Mouse (Mus musculus) intestine, postnatal 0 days (tissue): ENCODE measurements around the gene Wdfy3. TPM values are rescaled to one million over a fixed set of nuclear protein-coding genes. Genes with fewer than 3 reads are reported as not detected.

Experiments used
- ATAC-seq: fragments of 200-750 bp; cut with Nextera tagmentation; 2 replicates; pipeline ENCODE4 v1.8.0; 2017; ENCODE audit warnings: mild to moderate bottlenecking, moderate TSS enrichment, moderate library complexity
- H3K27ac ChIP-seq: fragments of 300-500 bp; sonication (generic); 2 replicates; pipeline ENCODE4 v1.5.1; 2014; ENCODE audit warnings: mild to moderate bottlenecking, low read depth, low read length, moderate library complexity
- H3K27me3 ChIP-seq: fragments of 300-500 bp; sonication (generic); replicated peaks from 2 replicates; pipeline ENCODE4 v1.6.1; 2014; ENCODE audit warnings: low read length, mixed read lengths; ENCODE audit not compliant: control insufficient read depth, insufficient read depth
- H3K36me3 ChIP-seq: fragments of 300-500 bp; sonication (generic); 2 replicates; pipeline ENCODE4 v1.6.1; 2014; ENCODE audit warnings: mild to moderate bottlenecking, moderate library complexity; ENCODE audit not compliant: control insufficient read depth, insufficient read depth
- H3K4me1 ChIP-seq: fragments of 300-500 bp; sonication (generic); replicated peaks from 2 replicates; pipeline ENCODE4 v1.6.1; 2014; ENCODE audit warnings: antibody characterized with exemption, low read length, mixed read lengths; ENCODE audit not compliant: control insufficient read depth, insufficient read depth
- H3K4me2 ChIP-seq: fragments of 300-500 bp; sonication (generic); replicated peaks from 2 replicates; pipeline ENCODE4 v1.6.1; 2014; ENCODE audit warnings: low read depth, mild to moderate bottlenecking, moderate library complexity
- H3K4me3 ChIP-seq: fragments of 300-500 bp; sonication (generic); 2 replicates; pipeline ENCODE4 v1.5.1; 2014; ENCODE audit warnings: low read depth, low read length
- H3K9ac ChIP-seq: fragments of 300-500 bp; sonication (generic); 2 replicates; pipeline ENCODE4 v1.6.1; 2014; ENCODE audit warnings: mild to moderate bottlenecking, low read depth, low read length
- H3K9me3 ChIP-seq: fragments of 300-500 bp; sonication (generic); 2 replicates; pipeline ENCODE4 v1.6.1; 2016; ENCODE audit warnings: mixed run types; ENCODE audit not compliant: control insufficient read depth
- CTCF ChIP-seq: sonication (generic); IDR thresholded peaks from 2 replicates; pipeline ENCODE4 v1.5.1; 2016; ENCODE audit warnings: low read depth, mild to moderate bottlenecking, control low read depth, antibody characterized with exemption, moderate library complexity
- WGBS: fragments of 180-500 bp; shearing (Covaris S2); extraction: QIAGEN DNeasy Blood & Tissue Kit; methylation state at CpG from one replicate; pipeline ENCODE4 v1.1.7; 2014; 5-methylcytosine and 5-hydroxymethylcytosine counted together
- polyA plus RNA-seq: library from polyadenylated mRNA; unstranded; fragments of >200 nt; fragmentation: Nextera tagmentation; extraction: Ambion mirVana; gene quantifications from 2 replicates; pipeline ENCODE4 v1.2.1, GENCODE M21; 2015

Wdfy3 gene
- polyA plus RNA-seq, 1 experiment from 2014 or later = 7.0 TPM

DNA sequence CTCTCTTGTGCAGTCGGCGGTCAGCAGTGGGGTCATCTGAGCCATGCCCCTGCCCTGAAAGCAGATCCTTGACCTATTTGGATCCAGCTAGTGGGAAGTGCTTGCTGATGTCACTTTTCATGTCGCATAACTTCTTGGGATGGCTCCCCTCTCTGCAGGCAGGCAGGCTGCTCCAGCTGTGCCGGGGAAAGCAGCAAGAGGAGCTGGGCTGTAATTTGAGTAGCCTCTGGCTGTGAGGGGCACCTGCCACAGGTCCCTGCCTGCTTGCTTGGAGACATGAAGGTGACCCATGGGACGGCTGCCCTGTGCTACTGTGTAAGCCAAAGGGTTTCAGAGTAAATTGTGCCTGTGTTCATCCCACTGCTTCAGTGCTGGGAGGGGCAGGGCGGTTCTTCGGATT is 249.9 kb downstream of the Wdfy3 start:
- 37% methylated on average over 7 of the region's 7 CpGs for WGBS
- Histone ChIP-seq H3K9ac (no peak overlapping the region), H3K36me3 (peaks cover 15% of the 10 kb centered on the region; the same call in 1 of the 2 replicates)

DNA sequence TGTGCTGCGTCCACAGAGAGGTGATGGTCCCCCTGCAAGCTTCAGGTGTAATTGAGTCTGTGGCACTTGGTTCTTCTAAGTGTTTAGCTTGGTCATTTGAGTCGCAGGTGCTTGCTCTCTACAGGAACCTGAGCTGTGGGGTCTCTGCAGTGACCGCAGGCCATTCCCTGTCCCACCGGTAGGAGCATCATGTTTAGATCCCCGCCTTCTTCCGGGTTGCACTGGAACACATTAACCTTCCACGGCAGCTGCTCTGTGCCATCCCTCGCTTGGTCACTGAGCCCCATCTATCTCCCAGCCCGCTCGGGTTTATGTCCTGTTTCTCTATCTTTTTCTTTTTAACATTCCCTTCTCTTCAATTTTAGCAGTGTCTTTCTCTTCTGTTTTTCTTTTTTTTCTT is 250.5 kb downstream of the Wdfy3 start:
- no peaks in the 10 kb centered on the region for H3K9me3 ChIP-seq
- H3K4me1 ChIP-seq = 0 out of 2 replicates have a peak, but pooled peaks cover 5% of the 10 kb centered on the region
- H3K27ac ChIP-seq = no peak overlapping the region
- H3K4me3 ChIP-seq = no peak overlapping the region
- no peak for ATAC-seq
- peaks cover 15% of the 10 kb centered on the region; the same call in 1 of the 2 replicates for H3K36me3 ChIP-seq
- 0 out of 2 replicates have a peak, but pooled peaks have one; percentile 7 for TF ChIP-seq CTCF
- H3K27me3 ChIP-seq = no peaks in the 10 kb centered on the region
- WGBS = 63% methylated on average over 10 of the region's 10 CpGs
- H3K4me2 ChIP-seq = no peak overlapping the region
- no peak overlapping the region for H3K9ac ChIP-seq

More for the DNA sequence above, 249.9 kb downstream of the Wdfy3 start:
- H3K27ac ChIP-seq = no peak overlapping the region
- no peak overlapping the region for H3K4me3 ChIP-seq
- no peak overlapping the region for H3K4me2 ChIP-seq
- H3K9me3 ChIP-seq = no peaks in the 10 kb centered on the region
- 0 out of 2 replicates have a peak, but pooled peaks cover 5% of the 10 kb centered on the region for H3K4me1 ChIP-seq
- ATAC-seq = no peak
- H3K27me3 ChIP-seq = no peaks in the 10 kb centered on the region
- TF ChIP-seq CTCF = no peak

DNA sequence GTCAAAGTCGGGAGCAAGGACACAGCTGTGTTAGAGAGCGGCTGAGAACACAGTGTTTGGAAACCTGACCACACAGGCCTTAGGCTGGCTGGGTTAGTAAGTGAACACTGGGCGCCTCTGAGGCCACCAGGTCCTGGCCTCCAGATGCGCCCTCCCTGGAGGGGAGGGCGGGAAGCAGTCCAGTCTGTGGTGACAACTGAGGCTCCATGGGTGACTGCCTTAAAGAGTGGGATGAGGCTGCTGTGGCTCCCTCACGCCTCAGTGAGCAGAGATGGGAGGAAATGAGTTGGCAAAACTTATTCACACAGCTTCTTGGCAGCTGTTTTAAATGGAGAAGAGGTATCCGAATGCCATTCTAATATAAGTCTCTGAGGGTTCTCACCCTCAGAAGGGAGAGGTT is 252.9 kb downstream of the Wdfy3 start:
- Histone ChIP-seq H3K4me3 (no peak overlapping the region), H3K27me3 (no peaks in the 10 kb centered on the region), H3K4me2 (no peak overlapping the region), H3K27ac (no peak overlapping the region), H3K9ac (no peak overlapping the region), H3K9me3 (no peaks in the 10 kb centered on the region), H3K4me1 (no peaks in the 10 kb centered on the region), H3K36me3 (peaks cover 17% of the 10 kb centered on the region; the same call in 1 of the 2 replicates)
- no peak for ATAC-seq
- WGBS = 78% methylated on average over 7 of the region's 7 CpGs
- TF ChIP-seq CTCF = no peak

DNA sequence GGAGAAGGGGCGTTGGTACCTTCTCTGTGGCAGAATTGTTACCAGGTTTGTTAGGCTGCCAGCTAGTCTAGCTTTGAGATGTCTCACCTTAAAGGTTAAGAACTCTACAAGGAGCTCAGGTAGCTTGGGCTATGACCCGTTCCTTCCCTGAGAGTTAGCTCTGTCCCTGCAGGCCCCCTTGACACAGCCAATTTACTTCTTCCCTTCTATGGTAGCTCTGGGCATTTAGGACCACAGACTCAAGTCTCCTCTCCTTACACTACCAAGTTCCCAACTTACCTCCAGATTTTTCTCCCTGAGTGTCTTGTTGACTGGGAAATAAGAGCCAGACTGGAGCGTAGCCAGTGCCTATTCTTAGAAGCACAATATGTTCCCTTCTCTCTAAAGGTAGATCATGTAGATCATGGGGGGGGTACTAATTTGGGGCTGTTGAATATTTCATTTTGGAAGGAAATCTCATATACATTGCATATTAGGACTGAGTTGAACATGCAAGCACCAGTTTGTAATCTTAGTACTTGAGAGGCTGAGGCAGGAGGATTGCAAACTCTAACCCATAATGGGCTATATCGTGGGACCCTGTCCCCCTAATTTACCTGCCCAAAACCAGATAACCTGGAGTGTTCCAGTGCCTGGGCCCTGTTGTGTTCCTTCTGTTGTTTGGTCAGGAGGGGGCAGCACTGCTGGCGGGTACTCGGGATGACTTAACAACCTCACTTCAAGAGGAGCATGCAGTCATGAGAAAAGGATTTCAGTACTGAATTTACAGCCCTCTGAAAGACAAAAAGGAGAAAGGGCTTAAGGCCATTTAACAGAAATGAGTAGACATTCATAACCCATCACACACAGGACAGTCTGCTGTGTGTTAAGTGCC is 258.2 kb downstream of the Wdfy3 start:
- WGBS = 90% methylated on average over 6 of the region's 6 CpGs
- H3K27ac ChIP-seq = no peak overlapping the region
- no peaks in the 10 kb centered on the region for H3K4me1 ChIP-seq
- H3K27me3 ChIP-seq = no peaks in the 10 kb centered on the region
- peaks cover 9% of the 10 kb centered on the region; the same call in 1 of the 2 replicates for H3K36me3 ChIP-seq
- no peaks in the 10 kb centered on the region for H3K9me3 ChIP-seq
- H3K4me3 ChIP-seq = no peak overlapping the region
- H3K9ac ChIP-seq = no peak overlapping the region
- peak; percentile 63 for TF ChIP-seq CTCF
- H3K4me2 ChIP-seq = no peak overlapping the region
- no peak for ATAC-seq

DNA sequence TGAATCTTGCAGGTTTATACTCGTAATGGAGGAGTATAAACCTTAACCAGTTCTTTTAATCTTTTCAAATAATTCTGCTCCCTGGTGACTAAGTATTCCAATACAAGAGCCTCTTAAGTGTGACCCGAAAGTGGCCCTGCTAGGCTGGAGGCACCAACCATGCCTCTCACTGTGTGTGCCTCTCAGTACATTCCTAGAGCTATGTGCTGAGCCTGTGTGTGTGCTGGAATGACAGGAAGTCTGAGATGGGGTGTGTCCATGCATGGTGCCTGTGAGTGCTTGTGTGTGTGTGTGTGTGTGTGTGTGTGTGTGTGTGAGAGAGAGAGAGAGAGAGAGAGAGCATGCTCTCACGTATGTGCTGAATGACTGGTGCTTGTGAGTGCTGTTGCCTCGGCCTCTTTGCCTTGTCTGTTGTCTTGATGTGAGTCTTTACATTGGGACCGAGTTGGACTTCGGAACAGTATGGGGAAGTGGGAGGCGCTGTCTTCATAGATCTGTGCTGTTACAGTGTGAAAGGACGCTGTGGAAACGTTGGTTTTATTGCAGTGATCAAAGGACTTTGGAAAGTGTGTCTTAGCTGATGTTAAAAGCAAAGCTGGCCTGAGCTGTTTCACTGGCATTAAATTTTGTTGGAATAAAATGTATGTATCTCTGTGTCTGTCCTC is 267.2 kb downstream of the Wdfy3 start:
- H3K9me3 ChIP-seq = no peaks in the 10 kb centered on the region
- 32% methylated on average over 9 of the region's 9 CpGs for WGBS
- no peaks in the 10 kb centered on the region for H3K27me3 ChIP-seq
- peak; percentile 94 for ATAC-seq
- no peak overlapping the region; the same call in 1 of the 2 replicates for H3K4me2 ChIP-seq
- H3K4me3 ChIP-seq = no peak overlapping the region
- no peak for TF ChIP-seq CTCF
- peaks cover 6% of the 10 kb centered on the region for H3K4me1 ChIP-seq
- H3K27ac ChIP-seq = peak overlapping the region; percentile 77
- peaks cover 9% of the 10 kb centered on the region; the same call in 1 of the 2 replicates for H3K36me3 ChIP-seq
- peak overlapping the region; percentile 31; the same call in 1 of the 2 replicates for H3K9ac ChIP-seq

DNA sequence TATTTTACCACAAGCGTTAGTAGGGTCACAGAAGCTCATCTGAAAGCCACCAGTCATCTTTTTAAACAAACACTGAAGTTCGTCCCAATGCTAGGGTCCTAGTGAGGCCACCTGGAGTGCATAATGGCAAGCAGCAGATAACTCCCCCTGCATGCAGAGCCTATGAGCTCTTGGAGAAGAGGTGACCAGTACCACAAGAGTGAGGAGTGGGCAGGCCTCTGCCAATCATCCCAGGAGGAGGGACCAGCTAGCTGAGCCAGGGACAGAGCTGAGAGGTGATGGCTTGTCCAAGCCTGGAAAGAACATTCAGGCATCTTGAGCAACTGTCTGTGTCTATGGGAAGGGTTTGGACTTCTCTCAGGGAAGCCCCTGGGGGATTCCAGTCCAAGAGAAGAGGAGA is 267.8 kb downstream of the Wdfy3 start:
- WGBS = 57% methylated on average over 2 of the region's 2 CpGs
- Histone ChIP-seq H3K27ac (peak overlapping the region; percentile 77), H3K9me3 (no peaks in the 10 kb centered on the region)

More for the DNA sequence above, 267.8 kb downstream of the Wdfy3 start:
- H3K4me1 ChIP-seq = peaks cover 6% of the 10 kb centered on the region
- peak overlapping the region; percentile 31; the same call in 1 of the 2 replicates for H3K9ac ChIP-seq
- no peak for TF ChIP-seq CTCF
- no peak overlapping the region for H3K4me3 ChIP-seq
- no peak overlapping the region for H3K4me2 ChIP-seq
- H3K27me3 ChIP-seq = no peaks in the 10 kb centered on the region
- peaks cover 9% of the 10 kb centered on the region; the same call in 1 of the 2 replicates for H3K36me3 ChIP-seq
- ATAC-seq = no peak
